Mouse (Mus musculus) left cerebral cortex, adult 8-10 months (tissue): Measurements from ENCODE around the gene Spata2. TPM values are rescaled to one million over a fixed set of nuclear protein-coding genes. Genes with fewer than 3 reads are reported as not detected.

Experiments used
- DNase-seq, 2 experiments: peaks; one replicate each; pipeline ENCODE4 v3.0.0; 2022; ENCODE audit warnings: low spot score in 2 of 2
- total RNA-seq, 4 experiments: library from RNA; stranded (reverse); gene quantifications; 2 replicates each; pipeline ENCODE4 v1.2.4; 2022

The Spata2 gene
- total RNA-seq, 4 experiments from 2014 or later = 66.1 to 71.2 (median 70.1) TPM

DNA sequence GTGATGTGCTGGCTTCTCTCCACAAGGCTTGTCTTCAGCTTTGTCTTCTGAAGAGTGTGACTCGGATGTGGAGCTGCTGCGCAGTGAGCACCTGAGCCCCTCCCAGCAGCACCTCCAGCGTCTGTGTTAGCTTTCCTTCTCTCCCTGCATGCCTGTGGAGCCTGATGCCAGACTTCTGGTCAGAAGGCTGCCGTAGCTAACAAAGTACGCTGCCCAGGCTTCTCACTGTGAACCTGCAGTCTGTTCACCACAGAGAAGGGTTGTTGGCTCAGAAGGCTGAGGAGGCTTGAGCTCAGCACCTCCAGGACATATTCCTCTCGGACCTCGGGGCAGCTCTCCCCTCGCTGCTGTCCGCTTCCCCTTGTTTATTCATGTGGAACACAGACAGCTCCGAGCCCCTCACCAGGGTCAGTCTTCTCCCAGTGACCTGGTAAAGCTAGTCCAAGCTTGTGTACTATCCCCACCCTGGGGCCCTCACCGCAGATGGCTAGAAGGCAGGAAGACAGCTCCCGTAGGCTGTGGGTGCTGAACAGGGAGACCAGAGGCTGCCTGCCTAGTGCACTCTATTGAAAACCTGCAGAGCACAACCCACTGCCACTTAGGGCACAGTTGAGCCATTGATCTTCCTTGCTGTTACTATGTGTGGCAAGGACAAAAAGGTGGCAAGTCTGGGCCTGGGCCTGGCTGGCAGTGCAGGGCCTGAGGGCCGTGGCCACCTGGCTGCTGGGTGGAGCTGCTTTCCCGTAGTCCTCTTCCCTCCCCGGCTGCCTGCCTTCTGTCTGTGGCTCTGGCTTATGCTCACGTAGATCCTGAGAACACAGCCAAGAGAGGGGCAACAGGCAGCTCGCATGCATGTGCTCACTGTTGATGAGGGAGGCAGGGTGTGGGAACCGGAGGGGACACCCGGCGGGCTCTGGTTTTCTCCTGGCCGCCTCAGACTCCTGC is 43.1 kb downstream of the Spata2 start:
- no peak for DNase-seq

DNA sequence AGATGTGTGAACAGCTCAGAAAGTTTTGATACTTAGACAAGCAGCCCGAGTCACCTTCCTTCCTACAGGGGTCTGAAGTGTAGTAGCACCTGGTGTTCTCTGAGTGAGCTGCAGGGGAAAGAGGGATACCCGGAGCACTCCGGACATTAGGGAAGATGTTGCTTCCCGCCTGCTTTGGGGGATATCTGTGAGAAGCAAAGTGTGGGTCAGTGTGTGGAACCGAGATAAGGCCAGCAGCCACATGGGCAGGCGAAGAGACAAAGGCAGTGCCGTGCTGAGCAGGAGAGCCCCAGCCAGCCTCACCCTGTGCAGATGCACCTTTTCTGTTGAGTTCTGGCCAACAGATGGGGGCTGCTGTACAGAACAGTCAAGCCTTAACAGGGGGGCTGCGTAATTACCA is 45.1 kb downstream of the Spata2 start:
- DNase-seq = no peak

GRCm38 (mm10) chr2:167447207-167447606 is 45.5 kb downstream of the Spata2 start:
- DNase-seq = no peak

DNA sequence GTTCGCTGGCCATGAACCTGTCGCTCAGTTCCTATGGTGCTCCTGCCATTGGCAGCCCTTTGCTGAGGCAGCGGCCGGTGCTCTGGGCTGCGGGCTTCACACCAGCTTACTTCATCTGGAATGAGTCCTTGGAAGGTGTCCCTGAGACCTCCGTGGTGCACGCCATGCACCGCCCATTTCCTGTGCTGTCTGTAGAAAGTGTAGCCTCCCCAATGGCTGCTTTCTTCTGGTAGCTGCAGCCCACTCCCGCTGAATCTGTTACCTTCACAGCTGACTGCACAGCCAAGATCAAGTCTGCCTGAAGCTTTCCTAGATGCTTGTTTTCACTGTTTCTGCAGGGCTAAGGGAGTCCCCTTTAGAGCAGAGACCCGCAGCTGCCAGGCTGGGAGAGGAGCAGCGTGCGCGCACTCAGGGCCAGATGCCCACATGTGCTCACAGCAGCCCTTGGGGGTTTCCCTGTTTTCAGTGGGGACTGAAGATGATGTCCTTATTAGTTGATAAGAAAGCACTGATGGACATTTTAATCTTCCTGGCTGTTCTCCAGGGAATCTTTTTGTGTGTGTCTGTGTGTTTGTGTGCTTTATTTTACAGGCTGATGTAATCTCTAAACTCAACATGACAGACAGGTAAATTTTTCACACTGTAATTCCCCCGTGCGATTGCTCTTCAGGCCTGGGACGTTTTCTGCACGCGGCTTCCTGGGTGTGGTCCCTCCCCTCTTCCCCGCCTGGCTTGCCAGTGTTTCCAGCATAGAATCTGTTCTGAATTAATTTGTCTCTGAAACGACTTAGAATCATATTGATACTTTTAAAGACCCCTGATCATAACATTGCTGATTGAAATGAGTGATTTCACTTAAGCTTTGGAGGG is 46.5 kb downstream of the Spata2 start:
- DNase-seq = no peak

DNA sequence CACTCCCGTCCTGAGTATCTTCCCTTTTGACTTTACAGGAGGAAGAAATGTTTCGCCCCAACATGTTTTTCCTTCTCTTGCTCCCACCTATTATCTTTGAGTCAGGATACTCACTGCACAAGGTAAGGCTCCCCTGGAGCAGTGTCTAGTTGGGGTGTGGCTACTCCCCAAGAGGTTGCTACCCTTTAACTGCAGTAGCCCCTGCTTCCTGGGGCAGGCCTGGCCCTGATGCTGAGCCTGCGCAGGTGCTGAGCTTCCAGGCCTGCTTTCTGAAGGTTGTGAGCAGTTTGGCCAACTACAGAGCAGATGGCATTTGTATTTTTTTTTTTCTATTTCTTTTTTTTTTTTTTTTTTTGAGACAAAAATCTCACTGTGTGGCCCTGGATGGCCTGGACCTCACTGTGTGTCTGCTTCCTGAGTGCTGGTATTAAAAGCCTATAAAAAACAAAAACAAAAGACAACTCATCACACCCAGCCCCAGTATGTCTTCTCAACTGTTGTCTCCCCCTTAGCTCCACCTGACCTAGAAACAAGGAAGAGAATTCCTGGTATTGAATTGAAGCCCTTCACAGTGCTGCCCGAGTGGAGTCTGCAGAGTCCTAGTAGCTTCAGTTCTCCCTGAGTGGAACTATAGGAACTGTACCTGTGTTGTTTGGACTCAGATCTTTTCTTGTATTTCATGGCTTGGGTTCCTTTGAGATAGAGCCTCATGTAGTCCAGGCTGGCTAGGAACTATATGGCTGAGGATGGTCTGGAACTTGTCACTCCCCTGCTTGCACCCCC is 49.1 kb downstream of the Spata2 start:
- DNase-seq = no peak

DNA sequence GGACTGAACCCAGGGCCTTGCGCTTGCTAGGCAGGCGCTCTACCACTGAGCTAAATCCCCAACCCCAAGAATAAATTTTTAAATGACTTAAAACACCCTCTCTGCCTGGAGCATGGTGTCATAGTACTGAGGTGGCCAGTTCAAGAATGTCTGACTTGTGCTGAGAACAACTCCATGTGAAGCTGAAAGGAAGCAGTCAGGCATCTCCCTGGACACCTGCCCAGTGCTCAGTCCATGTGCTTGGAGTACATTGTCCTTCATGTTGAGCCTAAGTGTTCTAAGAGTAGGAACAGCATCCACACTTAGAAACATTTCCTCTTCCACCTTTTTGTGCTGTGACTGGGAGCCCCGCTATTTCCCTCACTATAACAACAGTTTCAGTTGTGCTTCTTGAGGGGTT is 53.3 kb downstream of the Spata2 start:
- no peak for DNase-seq

GRCm38 (mm10) chr2:167436371-167436770 is 56.3 kb downstream of the Spata2 start:
- no peak for DNase-seq

DNA sequence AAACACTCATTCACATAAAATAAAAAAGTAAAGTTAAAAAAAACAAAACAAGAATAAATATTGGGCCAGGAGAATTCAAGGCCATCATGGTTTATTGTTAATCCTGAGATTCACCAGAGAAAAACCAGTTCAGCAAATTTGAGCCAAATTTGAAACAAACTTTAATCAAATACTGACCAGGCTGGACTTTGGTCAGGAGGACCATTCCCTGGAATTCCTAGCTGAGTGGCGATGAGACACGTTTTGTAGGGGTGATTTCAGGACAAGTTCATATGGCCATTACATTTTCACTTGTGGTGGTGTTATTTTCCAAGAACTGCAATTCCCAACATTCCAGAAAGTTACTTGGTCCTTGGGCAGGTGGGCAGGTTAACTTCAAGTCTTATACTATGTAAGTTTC is 57.1 kb downstream of the Spata2 start:
- DNase-seq = no peak

DNA sequence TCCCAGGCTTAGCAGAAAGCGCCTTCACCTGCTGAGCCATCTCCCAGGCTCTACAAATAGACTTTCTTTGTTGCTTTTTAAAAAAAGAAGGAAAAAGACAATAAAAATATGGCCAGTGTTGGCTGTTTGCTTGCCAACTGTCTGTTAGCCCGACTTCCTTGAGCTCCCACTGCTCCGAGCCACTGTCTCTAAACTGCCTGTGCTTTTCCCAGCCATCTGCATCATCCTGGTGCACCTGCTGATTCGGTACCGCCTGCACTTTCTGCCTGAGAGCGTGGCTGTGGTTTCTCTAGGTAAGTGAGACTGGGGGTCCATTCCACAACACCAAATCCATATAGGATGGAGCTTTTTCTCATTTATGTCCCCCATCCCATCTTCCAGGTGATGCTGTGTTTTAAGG is 58.1 kb downstream of the Spata2 start:
- DNase-seq = no peak

- no peak for DNase-seq
These were observed 61.3 kb downstream of the Spata2 start for GRCm38 (mm10) chr2:167431418-167431776.

Other genes with a start within 250 kb of the Spata2 start
- 10 to 100 TPM; 40.3 to 52.1 (median 43.5) TPM for gene B4galt5, start 143.7 kb downstream of the Spata2 start, total RNA-seq
- gene Slc9a8, start 71.2 kb downstream of the Spata2 start, total RNA-seq = 10 to 100 TPM; 34.4 to 38.7 (median 35.1) TPM
- gene Rnf114, start 242 bp downstream of the Spata2 start, total RNA-seq = 10 to 100 TPM; 57.8 to 62.9 (median 60.1) TPM
- gene Snai1, start 45.3 kb upstream of the Spata2 start, total RNA-seq = under 1 TPM; 0.48 to 0.93 (median 0.70) TPM
- gene Ube2v1, start 139.2 kb upstream of the Spata2 start, total RNA-seq = 100 to 1,000 TPM; 257 to 274 (median 265) TPM
- gene Gm20431, start 168.6 kb upstream of the Spata2 start, total RNA-seq = 10 to 100 TPM; 26.0 to 42.5 (median 32.6) TPM
- gene Cebpb, start 196.0 kb upstream of the Spata2 start, total RNA-seq = 10 to 100 TPM; 12.1 to 20.6 (median 15.1) TPM
- 10 to 100 TPM; 39.8 to 49.3 (median 44.1) TPM for gene Tmem189, start 196.9 kb upstream of the Spata2 start, total RNA-seq